Mouse (Mus musculus): ENCODE data around the gene Enpep. TPM values are rescaled to one million over a fixed set of nuclear protein-coding genes. Genes with fewer than 3 reads are reported as not detected.

Gene Enpep
- polyA plus RNA-seq, 1 experiment: not detected

DNA sequence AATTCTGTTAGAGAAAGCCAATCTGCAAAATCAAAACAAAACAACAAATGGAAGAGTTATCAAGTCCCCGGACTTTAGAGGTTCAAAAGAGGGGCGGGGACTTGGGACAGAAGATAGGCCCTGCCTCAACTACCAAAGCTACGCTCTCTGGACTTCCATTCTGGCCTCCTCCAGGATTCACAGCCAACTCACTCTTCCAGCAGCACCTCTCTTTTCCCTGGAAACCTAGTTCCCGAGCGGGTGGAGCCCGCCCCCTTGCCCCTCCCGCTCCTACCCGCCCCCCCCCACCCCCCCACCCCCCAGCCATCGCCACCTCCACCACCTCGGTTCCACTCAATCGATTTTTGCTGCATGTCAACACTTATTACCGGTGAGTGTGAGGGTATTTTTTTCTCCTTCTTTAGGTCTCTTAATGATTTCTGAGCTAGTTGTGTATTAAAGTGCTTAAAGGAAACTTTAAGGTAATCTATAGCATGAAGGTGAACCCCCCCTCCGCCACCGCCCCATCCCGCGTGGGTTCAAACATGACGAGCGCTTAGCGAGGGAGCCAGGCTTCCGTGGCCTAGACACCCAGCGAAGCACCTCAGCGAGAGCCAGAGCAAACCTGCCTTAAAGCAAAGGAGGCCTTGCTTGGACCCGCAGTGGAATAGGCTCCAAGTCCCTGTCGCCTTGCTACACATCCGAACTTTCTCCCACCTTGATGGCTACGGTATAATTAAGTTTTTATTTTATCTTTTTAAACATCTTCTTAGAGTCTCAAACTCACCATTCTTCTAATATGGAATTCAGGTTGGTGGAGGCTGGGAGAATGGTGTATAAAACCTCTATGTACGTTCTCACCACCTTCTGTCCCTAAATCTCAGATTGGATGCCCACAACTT, 110.9 kb downstream of the Enpep start:
- H3K79me3 ChIP-seq (ENCODE audit: low read depth): peaks cover 7% of the 10 kb centered on the region
- TF ChIP-seq CTCF (IDR thresholded peaks at IDR 0.05; ENCODE audit: control insufficient read depth, insufficient read depth, insufficient read length) (no peak), CEBPB (IDR thresholded peaks at IDR 0.05; ENCODE audit: low read depth) (no peak), FOSL1 (IDR thresholded peaks at IDR 0.05; ENCODE audit: insufficient read depth, low read length, poor library complexity, severe bottlenecking) (no peak), MYOG (IDR thresholded peaks at IDR 0.05; ENCODE audit: control insufficient read depth, extremely low read depth, insufficient read length) (no peak), MYOD1 (IDR thresholded peaks at IDR 0.05; ENCODE audit: control insufficient read depth, insufficient read length, low read depth) (no peak), USF1 (IDR thresholded peaks at IDR 0.05; ENCODE audit: low read depth) (no peak), MAX (IDR thresholded peaks at IDR 0.05) (no peak)
- peaks cover 25% of the 10 kb centered on the region for H3K79me2 ChIP-seq (ENCODE audit: control insufficient read depth, insufficient read depth)
- peaks cover 13% of the 10 kb centered on the region for H3K36me3 ChIP-seq (ENCODE audit: control insufficient read depth, insufficient read depth)
- H3ac ChIP-seq (ENCODE audit: control insufficient read depth, insufficient read length, low read depth): no peak overlapping the region
- no peaks in the 10 kb centered on the region for H3K27me3 ChIP-seq (ENCODE audit: control insufficient read depth, insufficient read depth, insufficient read length)
- H3K4me3 ChIP-seq (ENCODE audit: insufficient read depth, poor library complexity, severe bottlenecking): no peak overlapping the region

DNA sequence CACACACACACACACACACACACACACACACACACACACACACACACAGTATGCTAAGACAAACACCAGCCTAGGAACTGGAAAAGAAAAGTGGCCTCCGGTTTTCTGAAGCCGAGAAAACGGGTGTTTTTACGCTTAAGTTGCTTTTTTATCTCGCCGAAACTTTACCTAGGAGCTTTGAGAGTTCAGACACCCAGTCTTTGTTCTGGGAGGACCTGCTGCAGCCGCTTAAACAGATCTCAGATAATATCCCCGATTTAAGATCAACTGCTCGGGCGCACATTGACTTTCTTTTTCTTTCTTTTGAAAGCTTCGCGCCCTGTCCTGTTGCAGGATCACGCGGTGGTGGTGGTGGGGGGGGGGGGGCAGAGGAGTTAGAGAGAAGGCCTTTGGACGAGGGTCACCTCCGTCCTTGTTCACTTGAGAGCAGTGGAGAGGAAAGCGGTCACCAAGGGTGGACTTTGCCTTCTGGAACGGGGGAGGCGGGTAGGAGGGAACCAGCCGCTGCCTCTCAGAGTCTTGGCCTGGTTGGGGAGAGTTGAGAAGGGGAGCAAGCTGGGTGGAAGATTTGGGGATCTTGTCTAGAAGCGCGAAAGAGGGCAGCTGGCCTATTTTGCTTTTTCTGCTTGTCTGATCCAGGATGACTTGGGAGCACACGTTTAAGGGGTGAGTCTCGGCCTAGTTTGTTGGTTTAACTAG, 111.7 kb downstream of the Enpep start:
- Histone ChIP-seq H3K36me3 (ENCODE audit: control insufficient read depth, insufficient read depth) (peaks cover 13% of the 10 kb centered on the region), H3K27me3 (ENCODE audit: control insufficient read depth, insufficient read depth, insufficient read length) (no peaks in the 10 kb centered on the region), H3K79me3 (ENCODE audit: low read depth) (peaks cover 9% of the 10 kb centered on the region), H3ac (ENCODE audit: control insufficient read depth, insufficient read length, low read depth) (no peak overlapping the region), H3K4me3 (ENCODE audit: insufficient read depth, poor library complexity, severe bottlenecking) (no peak overlapping the region), H3K79me2 (ENCODE audit: control insufficient read depth, insufficient read depth) (peaks cover 33% of the 10 kb centered on the region)
- TF ChIP-seq CEBPB (IDR thresholded peaks at IDR 0.05; ENCODE audit: low read depth) (no peak), MYOG (IDR thresholded peaks at IDR 0.05; ENCODE audit: control insufficient read depth, extremely low read depth, insufficient read length) (no peak), USF1 (IDR thresholded peaks at IDR 0.05; ENCODE audit: low read depth) (no peak), MYOD1 (IDR thresholded peaks at IDR 0.05; ENCODE audit: control insufficient read depth, insufficient read length, low read depth) (no peak), CTCF (IDR thresholded peaks at IDR 0.05; ENCODE audit: control insufficient read depth, insufficient read depth, insufficient read length) (no peak), FOSL1 (IDR thresholded peaks at IDR 0.05; ENCODE audit: insufficient read depth, low read length, poor library complexity, severe bottlenecking) (no peak)

DNA sequence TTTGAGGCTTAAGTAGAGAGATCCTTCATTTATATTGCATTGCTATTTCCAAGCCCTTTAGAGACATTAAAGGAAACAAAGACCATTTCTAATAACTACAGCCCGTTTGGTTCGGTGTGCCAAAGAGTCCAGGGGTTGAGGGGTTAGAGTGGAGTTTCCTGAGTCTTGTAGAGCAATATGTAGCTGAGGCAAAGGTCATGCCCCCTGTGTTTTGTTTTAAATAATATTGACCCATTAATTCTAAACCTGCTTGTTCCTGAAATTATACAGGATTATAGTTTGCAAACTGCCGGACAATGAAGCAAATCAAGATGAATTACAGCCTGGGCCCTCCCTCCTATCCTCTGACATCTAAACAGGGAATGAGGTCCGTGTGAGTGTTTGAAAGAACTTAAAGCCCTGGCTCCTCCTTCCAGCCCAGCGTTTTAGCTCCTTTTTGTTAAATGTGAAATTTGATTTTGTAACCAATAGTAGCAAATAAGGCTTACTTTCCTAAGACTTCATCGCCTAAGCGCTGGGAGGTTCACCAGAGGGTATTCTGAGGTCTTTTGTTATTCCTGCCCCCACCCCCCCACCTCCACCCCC, 112.3 kb downstream of the Enpep start:
- H3K36me3 ChIP-seq (ENCODE audit: control insufficient read depth, insufficient read depth): peaks cover 13% of the 10 kb centered on the region
- no peaks in the 10 kb centered on the region for H3K27me3 ChIP-seq (ENCODE audit: control insufficient read depth, insufficient read depth, insufficient read length)
- peaks cover 13% of the 10 kb centered on the region for H3K79me3 ChIP-seq (ENCODE audit: low read depth)
- TF ChIP-seq MYOD1 (IDR thresholded peaks at IDR 0.05; ENCODE audit: control insufficient read depth, insufficient read length, low read depth) (no peak), MAX (IDR thresholded peaks at IDR 0.05) (no peak), USF1 (IDR thresholded peaks at IDR 0.05; ENCODE audit: low read depth) (no peak), CEBPB (IDR thresholded peaks at IDR 0.05; ENCODE audit: low read depth) (no peak), CTCF (IDR thresholded peaks at IDR 0.05; ENCODE audit: control insufficient read depth, insufficient read depth, insufficient read length) (no peak), FOSL1 (IDR thresholded peaks at IDR 0.05; ENCODE audit: insufficient read depth, low read length, poor library complexity, severe bottlenecking) (no peak), MYOG (IDR thresholded peaks at IDR 0.05; ENCODE audit: control insufficient read depth, extremely low read depth, insufficient read length) (no peak)
- H3ac ChIP-seq (ENCODE audit: control insufficient read depth, insufficient read length, low read depth): no peak overlapping the region
- peaks cover 39% of the 10 kb centered on the region for H3K79me2 ChIP-seq (ENCODE audit: control insufficient read depth, insufficient read depth)
- no peak overlapping the region for H3K4me3 ChIP-seq (ENCODE audit: insufficient read depth, poor library complexity, severe bottlenecking)

Other genes with a start within 250 kb of the Enpep start
- 31.8 TPM for gene Pitx2, start 132.8 kb downstream of the Enpep start, polyA plus RNA-seq (2012; fragmentation: generic; extraction: Trizol)
- 8.0 TPM for gene Elovl6, start 199.6 kb upstream of the Enpep start, polyA plus RNA-seq (2012; fragmentation: generic; extraction: Trizol)